Mouse (Mus musculus) lung, embryonic 14.5 days (tissue): ENCODE results near the gene Sema6b. TPM values are rescaled to one million over a fixed set of nuclear protein-coding genes. Genes with fewer than 3 reads are reported as not detected.

Experiments
- ATAC-seq: fragments of 200-750 bp; cut with Nextera tagmentation; 2 replicates; pipeline ENCODE4 v1.8.0; 2017; ENCODE audit warnings: mild to moderate bottlenecking, moderate TSS enrichment, moderate library complexity; ENCODE audit not compliant: insufficient read depth
- DNase-seq: peaks from one replicate; pipeline ENCODE4 v3.0.0-alpha.2; 2015
- H3K27ac ChIP-seq: fragments of 300-500 bp; sonication (generic); 2 replicates; pipeline ENCODE4 v1.5.1; 2014; ENCODE audit warnings: low read depth, mild to moderate bottlenecking, moderate library complexity
- H3K27me3 ChIP-seq: fragments of 300-500 bp; sonication (generic); 2 replicates; pipeline ENCODE4 v1.6.1; 2014; ENCODE audit warnings: low read length, control low read depth; ENCODE audit not compliant: insufficient read depth
- H3K36me3 ChIP-seq: fragments of 300-500 bp; sonication (generic); 2 replicates; pipeline ENCODE4 v1.6.1; 2014; ENCODE audit warnings: control low read depth; ENCODE audit not compliant: insufficient read depth
- H3K4me1 ChIP-seq: fragments of 300-500 bp; sonication (generic); 2 replicates; pipeline ENCODE4 v1.6.1; 2014; ENCODE audit warnings: antibody characterized with exemption, control low read depth; ENCODE audit not compliant: insufficient read depth
- H3K4me2 ChIP-seq: fragments of 300-500 bp; sonication (generic); 2 replicates; pipeline ENCODE4 v1.6.1; 2014; ENCODE audit warnings: mild to moderate bottlenecking
- H3K4me3 ChIP-seq: fragments of 300-500 bp; sonication (generic); 2 replicates; pipeline ENCODE4 v1.5.1; 2014; ENCODE audit warnings: low read depth, low read length
- H3K9ac ChIP-seq: fragments of 300-500 bp; sonication (generic); 2 replicates; pipeline ENCODE4 v1.6.1; 2014
- H3K9me3 ChIP-seq: fragments of 300-500 bp; sonication (generic); 2 replicates; pipeline ENCODE4 v1.6.1; 2016; ENCODE audit warnings: low read depth, low read length, control low read depth
- CTCF ChIP-seq: IDR thresholded peaks from 2 replicates; pipeline ENCODE4 v1.5.1; 2016; ENCODE audit warnings: antibody characterized with exemption, low read depth
- WGBS: fragments of 180-500 bp; shearing (Covaris S2); extraction: QIAGEN DNeasy Blood & Tissue Kit; methylation state at CpG from one replicate; pipeline ENCODE4 v1.1.7; 2014; 5-methylcytosine and 5-hydroxymethylcytosine counted together
- polyA plus RNA-seq: library from polyadenylated mRNA; unstranded; fragments of >200 nt; fragmentation: Nextera tagmentation; extraction: Ambion mirVana; gene quantifications from 2 replicates; pipeline ENCODE4 v1.2.1, GENCODE M21; 2014

Sema6b gene
- polyA plus RNA-seq, 1 experiment from 2014 or later, result 1.8 TPM

- no peak within 1 kb of the TSS; the same call in 1 of the 2 replicates for H3K27ac ChIP-seq
- under 1% methylated on average over 30 of the region's 30 CpGs for WGBS
- H3K9me3 ChIP-seq, result no peaks in the 10 kb centered on the region
Observed at GRCm38 (mm10) chr17:56162231-56162774, 22.2 kb upstream of the Sema6b start, which contains the start of gene Tnfaip8l1. Gene Tnfaip8l1, plus strand, starts transcription at chr17:56162477.

GRCm38 (mm10) chr17:56159729-56160128, 19.6 kb upstream of the Sema6b start:
- peaks cover 7% of the 10 kb centered on the region; the same call in 1 of the 2 replicates for H3K4me1 ChIP-seq
- WGBS, result 3% methylated on average over 9 of the region's 9 CpGs
- DNase-seq (peak; percentile 85), ATAC-seq (no peak)
- no peaks in the 10 kb centered on the region for H3K36me3 ChIP-seq
- no peak overlapping the region for H3K4me2 ChIP-seq
- H3K9ac ChIP-seq, result no peak overlapping the region
- no peak overlapping the region for H3K4me3 ChIP-seq
- no peaks in the 10 kb centered on the region for H3K9me3 ChIP-seq
- peaks cover 6% of the 10 kb centered on the region; the same call in 1 of the 2 replicates for H3K27me3 ChIP-seq
- no peak overlapping the region for H3K27ac ChIP-seq
- TF ChIP-seq CTCF, result peak; percentile 91

More at GRCm38 (mm10) chr17:56162231-56162774, 22.2 kb upstream of the Sema6b start, which contains the start of gene Tnfaip8l1:
- DNase-seq (peak; percentile 97), ATAC-seq (peak; percentile 98)
- Histone ChIP-seq H3K9ac (peak within 1 kb of the TSS; percentile 35), H3K4me2 (peak within 1 kb of the TSS; percentile 78), H3K4me3 (peak within 1 kb of the TSS; percentile 44), H3K4me1 (peaks cover 7% of the 10 kb centered on the region; the same call in 1 of the 2 replicates), H3K36me3 (no peaks in the 10 kb centered on the region), H3K27me3 (peaks cover 6% of the 10 kb centered on the region; the same call in 1 of the 2 replicates)
- no peak for TF ChIP-seq CTCF

- TF ChIP-seq CTCF, result no peak
- no peak overlapping the region for H3K9ac ChIP-seq
- ATAC-seq, result peak; percentile 62
- DNase-seq, result peak; percentile 84
- H3K36me3 ChIP-seq, result no peaks in the 10 kb centered on the region
- no peaks in the 10 kb centered on the region for H3K9me3 ChIP-seq
- 23% methylated on average over 9 of the region's 9 CpGs for whole genome bisulfite sequencing
- H3K4me3 ChIP-seq, result no peak overlapping the region
- peaks cover 22% of the 10 kb centered on the region for H3K27me3 ChIP-seq
- no peak overlapping the region for H3K27ac ChIP-seq
- 0 out of 2 replicates have a peak, but pooled peaks cover 5% of the 10 kb centered on the region for H3K4me1 ChIP-seq
- no peak overlapping the region for H3K4me2 ChIP-seq
Observed at GRCm38 (mm10) chr17:56153643-56154042, 13.5 kb upstream of the Sema6b start.

DNA sequence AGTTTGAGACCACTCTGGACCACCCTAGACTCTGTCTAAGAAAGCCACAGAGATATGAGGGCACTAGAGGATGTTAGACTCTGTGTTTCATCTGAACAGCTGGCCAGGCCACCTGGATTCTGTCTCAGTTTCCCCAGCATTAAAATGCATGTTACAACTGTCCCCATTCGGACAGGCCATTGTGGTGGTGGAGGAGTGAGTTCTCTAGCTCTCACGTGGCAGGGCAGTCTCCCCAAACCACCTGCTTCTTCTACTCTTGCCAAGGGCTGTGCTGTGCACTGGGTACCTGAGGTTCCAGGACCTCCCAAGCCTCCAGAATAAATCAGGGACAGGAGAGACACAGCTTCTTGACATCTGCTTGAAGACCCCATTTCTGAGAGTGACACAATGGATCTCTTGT, 9.8 kb upstream of the Sema6b start:
- WGBS, result 34% methylated on average over 2 of the region's 2 CpGs
- no peak overlapping the region for H3K4me3 ChIP-seq
- no peaks in the 10 kb centered on the region for H3K36me3 ChIP-seq
- DNase-seq (no peak), ATAC-seq (no peak)
- H3K27ac ChIP-seq, result no peak overlapping the region
- no peak overlapping the region for H3K4me2 ChIP-seq
- H3K9ac ChIP-seq, result no peak overlapping the region
- no peak for TF ChIP-seq CTCF
- peaks cover 44% of the 10 kb centered on the region for H3K27me3 ChIP-seq
- H3K9me3 ChIP-seq, result no peaks in the 10 kb centered on the region
- H3K4me1 ChIP-seq, result 0 out of 2 replicates have a peak, but pooled peaks cover 5% of the 10 kb centered on the region

- TF ChIP-seq CTCF, result no peak
- peak overlapping the region; percentile 20 for H3K9ac ChIP-seq
- H3K4me3 ChIP-seq, result peak overlapping the region; percentile 23; the same call in 1 of the 2 replicates
- 3% methylated on average over 30 of the region's 30 CpGs for WGBS
- ATAC-seq (no peak), DNase-seq (no peak)
- H3K36me3 ChIP-seq, result no peaks in the 10 kb centered on the region
- peaks cover 52% of the 10 kb centered on the region for H3K27me3 ChIP-seq
- H3K27ac ChIP-seq, result no peak overlapping the region
- H3K4me2 ChIP-seq, result peak overlapping the region; percentile 48
- H3K4me1 ChIP-seq, result 0 out of 2 replicates have a peak, but pooled peaks cover 5% of the 10 kb centered on the region
- H3K9me3 ChIP-seq, result no peaks in the 10 kb centered on the region
Observed at GRCm38 (mm10) chr17:56148790-56149618, 8.9 kb upstream of the Sema6b start.

- Histone ChIP-seq H3K4me1 (0 out of 2 replicates have a peak, but pooled peaks cover 5% of the 10 kb centered on the region), H3K27me3 (peaks cover 59% of the 10 kb centered on the region), H3K9ac (no peak overlapping the region), H3K4me2 (peak overlapping the region; percentile 48), H3K4me3 (peak overlapping the region; percentile 23; the same call in 1 of the 2 replicates), H3K27ac (no peak overlapping the region), H3K9me3 (no peaks in the 10 kb centered on the region), H3K36me3 (no peaks in the 10 kb centered on the region)
- no peak for TF ChIP-seq CTCF
- no peak for ATAC-seq
- WGBS, result 17% methylated on average over 9 of the region's 9 CpGs
- no peak for DNase-seq
Observed at GRCm38 (mm10) chr17:56148280-56148679, 8.1 kb upstream of the Sema6b start.

GRCm38 (mm10) chr17:56147420-56147819, 7.3 kb upstream of the Sema6b start:
- no peak for DNase-seq
- H3K9me3 ChIP-seq, result no peaks in the 10 kb centered on the region
- no peaks in the 10 kb centered on the region for H3K36me3 ChIP-seq
- peaks cover 68% of the 10 kb centered on the region for H3K27me3 ChIP-seq
- 37% methylated on average over 12 of the region's 12 CpGs for WGBS
- H3K4me3 ChIP-seq, result no peak overlapping the region
- no peak overlapping the region for H3K4me2 ChIP-seq
- no peak for TF ChIP-seq CTCF
- H3K4me1 ChIP-seq, result 0 out of 2 replicates have a peak, but pooled peaks cover 5% of the 10 kb centered on the region
- no peak for ATAC-seq
- H3K27ac ChIP-seq, result no peak overlapping the region
- H3K9ac ChIP-seq, result no peak overlapping the region
